Mouse (Mus musculus) hindbrain, embryonic 13.5 days (tissue): Measurements from ENCODE around the gene Reep1. TPM values are rescaled to one million over a fixed set of nuclear protein-coding genes. Genes with fewer than 3 reads are reported as not detected.
"Not testable (repeated sequence)": the region's sequence is repeated elsewhere in the genome, so short reads cannot be mapped to it uniquely, and the experiment has no call there.

ENCODE experiments used
- ATAC-seq: fragments of 200-750 bp; cut with Nextera tagmentation; 2 replicates; pipeline ENCODE4 v1.8.0; 2017; ENCODE audit warnings: moderate TSS enrichment; ENCODE audit not compliant: low FRiP score
- H3K27ac ChIP-seq: fragments of 300-500 bp; sonication (generic); 2 replicates; pipeline ENCODE4 v1.5.1; 2015; ENCODE audit warnings: inconsistent platforms, mild to moderate bottlenecking, moderate library complexity
- H3K27me3 ChIP-seq: fragments of 300-500 bp; sonication (generic); 2 replicates; pipeline ENCODE4 v1.6.1; 2015; ENCODE audit warnings: mild to moderate bottlenecking, inconsistent platforms
- H3K36me3 ChIP-seq: fragments of 300-500 bp; sonication (generic); 2 replicates; pipeline ENCODE4 v1.6.1; 2015; ENCODE audit warnings: mild to moderate bottlenecking, inconsistent platforms
- H3K4me1 ChIP-seq: fragments of 300-500 bp; sonication (generic); replicated peaks from 2 replicates; pipeline ENCODE4 v1.6.1; 2015; ENCODE audit warnings: inconsistent platforms
- H3K4me2 ChIP-seq: fragments of 300-500 bp; sonication (generic); 2 replicates; pipeline ENCODE4 v1.6.1; 2015; ENCODE audit warnings: inconsistent platforms, mild to moderate bottlenecking, moderate library complexity
- H3K4me3 ChIP-seq: fragments of 300-500 bp; sonication (generic); 2 replicates; pipeline ENCODE4 v1.5.1; 2015; ENCODE audit warnings: mild to moderate bottlenecking, inconsistent platforms
- H3K9ac ChIP-seq: fragments of 300-500 bp; sonication (generic); 2 replicates; pipeline ENCODE4 v1.6.1; 2015; ENCODE audit warnings: mild to moderate bottlenecking, inconsistent platforms
- H3K9me3 ChIP-seq: fragments of 300-500 bp; sonication (generic); 2 replicates; pipeline ENCODE4 v1.6.1; 2016; ENCODE audit warnings: inconsistent platforms
- WGBS: fragments of 180-500 bp; shearing (Covaris S2); methylation state at CpG from one replicate; pipeline ENCODE4 v1.1.7; 2015; 5-methylcytosine and 5-hydroxymethylcytosine counted together
- polyA plus RNA-seq: library from polyadenylated mRNA; unstranded; fragments of >200 nt; fragmentation: Nextera tagmentation; extraction: Ambion mirVana; gene quantifications from 2 replicates; pipeline ENCODE4 v1.2.1, GENCODE M21; 2015

The Reep1 gene
- polyA plus RNA-seq, 1 experiment from 2014 or later = 247 TPM

- H3K4me3 ChIP-seq = no peak overlapping the region
- 92% methylated on average over 9 of the region's 9 CpGs for WGBS
Observed at GRCm38 (mm10) chr6:71829768-71830167, 122.4 kb downstream of the Reep1 start.

GRCm38 (mm10) chr6:71830690-71831580 is 123.6 kb downstream of the Reep1 start, which contains the start of gene Immt:
Immt (plus strand) TSS chr6:71831331.
- Histone ChIP-seq H3K27ac (peak within 1 kb of the TSS; percentile 94), H3K4me3 (peak within 1 kb of the TSS; percentile 95), H3K4me1 (peaks cover 14% of the 10 kb centered on the region), H3K4me2 (peak within 1 kb of the TSS; percentile 71), H3K9me3 (no peaks in the 10 kb centered on the region), H3K36me3 (peaks cover 19% of the 10 kb centered on the region), H3K27me3 (0 out of 2 replicates have a peak, but pooled peaks cover 3% of the 10 kb centered on the region), H3K9ac (peak within 1 kb of the TSS; percentile 90)
- under 1% methylated on average over 64 of the region's 64 CpGs for whole genome bisulfite sequencing
- peak; percentile 100 for ATAC-seq

More at GRCm38 (mm10) chr6:71829768-71830167, 122.4 kb downstream of the Reep1 start:
- Histone ChIP-seq H3K36me3 (peaks cover 9% of the 10 kb centered on the region), H3K9me3 (no peaks in the 10 kb centered on the region), H3K27ac (no peak overlapping the region), H3K27me3 (0 out of 2 replicates have a peak, but pooled peaks cover 3% of the 10 kb centered on the region), H3K4me2 (no peak overlapping the region), H3K9ac (no peak overlapping the region), H3K4me1 (peaks cover 14% of the 10 kb centered on the region)
- ATAC-seq = no peak

- H3K9ac ChIP-seq = peak overlapping the region; percentile 90
- peak; percentile 99 for ATAC-seq
- peaks cover 14% of the 10 kb centered on the region for H3K4me1 ChIP-seq
- no peaks in the 10 kb centered on the region for H3K9me3 ChIP-seq
- H3K4me2 ChIP-seq = peak overlapping the region; percentile 71
- peaks cover 25% of the 10 kb centered on the region for H3K36me3 ChIP-seq
- WGBS = under 1% methylated on average over 21 of the region's 21 CpGs
- H3K27ac ChIP-seq = peak overlapping the region; percentile 94
- peak overlapping the region; percentile 95 for H3K4me3 ChIP-seq
- no peaks in the 10 kb centered on the region for H3K27me3 ChIP-seq
Observed at GRCm38 (mm10) chr6:71831581-71831960, 124.2 kb downstream of the Reep1 start.

GRCm38 (mm10) chr6:71836811-71837210 is 129.4 kb downstream of the Reep1 start:
- no peak for ATAC-seq
- WGBS = 78% methylated on average over 2 of the region's 2 CpGs
- H3K9ac ChIP-seq = no peak overlapping the region

GRCm38 (mm10) chr6:71839815-71840214 is 132.5 kb downstream of the Reep1 start:
- H3K4me1 ChIP-seq = no peaks in the 10 kb centered on the region
- no peak overlapping the region for H3K9ac ChIP-seq
- H3K36me3 ChIP-seq = peaks cover 16% of the 10 kb centered on the region
- no peaks in the 10 kb centered on the region for H3K9me3 ChIP-seq
- H3K27me3 ChIP-seq = no peaks in the 10 kb centered on the region
- H3K4me2 ChIP-seq = no peak overlapping the region
- ATAC-seq = no peak
- H3K27ac ChIP-seq = no peak overlapping the region
- H3K4me3 ChIP-seq = no peak overlapping the region

More at GRCm38 (mm10) chr6:71836811-71837210, 129.4 kb downstream of the Reep1 start:
- H3K4me1 ChIP-seq = peaks cover 14% of the 10 kb centered on the region
- H3K4me2 ChIP-seq = no peak overlapping the region
- H3K27ac ChIP-seq = no peak overlapping the region
- H3K4me3 ChIP-seq = no peak overlapping the region
- no peaks in the 10 kb centered on the region for H3K9me3 ChIP-seq
- no peaks in the 10 kb centered on the region for H3K27me3 ChIP-seq
- H3K36me3 ChIP-seq = peaks cover 26% of the 10 kb centered on the region

- no peak overlapping the region for H3K4me2 ChIP-seq
- ATAC-seq = no peak
- no peak overlapping the region for H3K27ac ChIP-seq
Observed at GRCm38 (mm10) chr6:71840597-71841290, 133.4 kb downstream of the Reep1 start.

GRCm38 (mm10) chr6:71846906-71847305 is 139.5 kb downstream of the Reep1 start:
- H3K27ac ChIP-seq, H3K4me2 ChIP-seq, H3K9me3 ChIP-seq, H3K27me3 ChIP-seq, H3K4me3 ChIP-seq, ATAC-seq, H3K9ac ChIP-seq, H3K4me1 ChIP-seq: not testable (repeated sequence)
- H3K36me3 ChIP-seq = peaks cover 35% of the 10 kb centered on the region
- 96% methylated on average over 6 of the region's 6 CpGs for WGBS

More at GRCm38 (mm10) chr6:71840597-71841290, 133.4 kb downstream of the Reep1 start:
- 92% methylated on average over 1 of the region's 1 CpGs for WGBS
- Histone ChIP-seq H3K27me3 (no peaks in the 10 kb centered on the region), H3K4me3 (no peak overlapping the region), H3K9me3 (no peaks in the 10 kb centered on the region), H3K9ac (no peak overlapping the region), H3K36me3 (peaks cover 12% of the 10 kb centered on the region), H3K4me1 (no peaks in the 10 kb centered on the region)

Other genes starting within 250 kb of the Reep1 start
- 23.1 and 23.8 TPM in 2 replicates for gene Rnf103, start 213.7 kb upstream of the Reep1 start, polyA plus RNA-seq
- gene Chmp3, start 163.8 kb upstream of the Reep1 start, polyA plus RNA-seq = 53.9 and 55.0 TPM in 2 replicates
- gene Kdm3a, start 74.6 kb upstream of the Reep1 start, polyA plus RNA-seq = 52.0 and 54.3 TPM in 2 replicates
- 42.2 and 47.1 TPM in 2 replicates for gene Mrpl35, start 119.4 kb downstream of the Reep1 start, polyA plus RNA-seq
- gene Immt, start 123.8 kb downstream of the Reep1 start, polyA plus RNA-seq = 165 and 167 TPM in 2 replicates
- gene Ptcd3, start 201.2 kb downstream of the Reep1 start, polyA plus RNA-seq = 86.1 and 86.5 TPM in 2 replicates
- gene Polr1a, start 201.5 kb downstream of the Reep1 start, polyA plus RNA-seq = 19.5 and 20.6 TPM in 2 replicates